Mouse (Mus musculus) heart, postnatal 14 days (tissue): ENCODE results near the gene Sox2. TPM values are rescaled to one million over a fixed set of nuclear protein-coding genes. Genes with fewer than 3 reads are reported as not detected.

Source experiments
- DNase-seq, 2 experiments: peaks; one replicate each; pipeline ENCODE4 v3.0.0; 2021 to 2022
- intact Hi-C: fragments of 180-260 bp; cut with DNase I; formaldehyde crosslinking; loops from one replicate; pipeline ENCODE4 v1.15.1; 2025
- total RNA-seq, 2 experiments: library from RNA; stranded (reverse); gene quantifications; 2 replicates each; pipeline ENCODE4 v1.2.3; 2021

Sox2 gene
- total RNA-seq, 2 experiments from 2014 or later = 0.22 TPM; not detected in 1

DNA sequence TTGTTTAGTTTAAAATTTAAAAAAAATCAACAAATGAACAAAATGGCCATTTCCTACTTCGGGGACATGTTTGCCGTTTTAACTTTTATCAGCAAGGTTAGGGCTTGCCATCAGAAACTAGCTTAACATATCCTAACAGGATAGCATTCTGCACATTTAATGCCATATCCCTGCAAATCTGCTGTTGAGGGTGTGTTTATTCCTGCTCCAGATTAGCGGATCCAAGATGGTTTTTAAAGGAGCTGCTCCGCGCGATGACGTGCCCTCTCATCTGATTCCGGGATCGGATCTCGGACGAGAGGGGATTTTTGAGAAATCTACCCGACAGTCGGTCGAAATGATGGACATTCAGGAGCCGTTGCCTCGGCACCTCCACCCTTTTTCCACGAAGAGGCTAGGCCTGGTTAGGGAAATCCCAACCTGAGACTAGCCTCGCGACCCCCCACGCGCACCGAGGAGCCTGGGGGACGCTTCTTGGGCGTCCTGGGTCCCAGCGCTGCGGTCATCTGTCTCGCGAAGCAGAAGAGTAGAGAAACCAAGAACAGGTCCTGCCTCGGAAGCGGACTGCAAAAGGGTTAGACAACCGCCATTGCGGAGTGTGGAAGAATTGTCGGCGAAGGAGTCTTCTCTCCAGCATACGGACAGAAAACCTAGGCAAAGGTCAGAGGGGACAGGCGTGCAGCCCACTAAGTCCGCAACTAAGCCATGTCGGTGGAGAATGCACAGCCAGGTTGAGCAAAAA is 8.3 kb upstream of the Sox2 start:
- intact Hi-C loops = no loop called here
- no peak for DNase-seq

GRCm38 (mm10) chr3:34642498-34642941 is 7.7 kb upstream of the Sox2 start:
- intact Hi-C loops = no loop called here

DNA sequence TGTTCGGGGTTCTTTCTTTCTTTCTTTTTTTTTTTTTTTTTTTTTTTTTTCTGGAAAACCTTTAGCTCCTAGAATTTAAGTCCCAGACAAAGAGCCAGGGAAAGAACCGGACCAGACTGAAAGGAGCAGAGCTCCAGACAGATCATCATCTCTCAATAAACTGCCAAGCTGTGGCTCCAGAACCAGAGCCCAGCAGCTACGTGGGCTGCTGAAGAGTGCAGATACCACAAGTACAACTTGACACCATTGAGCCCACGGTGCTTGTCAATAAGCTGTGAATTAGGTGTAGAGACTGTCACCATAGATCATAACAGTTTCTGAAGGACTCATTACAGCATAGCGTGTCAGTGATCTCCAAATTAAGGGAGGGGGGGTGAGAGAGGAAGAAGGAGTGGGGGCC is 7.1 kb upstream of the Sox2 start:
- DNase-seq = no peak
- intact Hi-C loops = no loop called here

More at GRCm38 (mm10) chr3:34642498-34642941, 7.7 kb upstream of the Sox2 start:
- DNase-seq = no peak

DNA sequence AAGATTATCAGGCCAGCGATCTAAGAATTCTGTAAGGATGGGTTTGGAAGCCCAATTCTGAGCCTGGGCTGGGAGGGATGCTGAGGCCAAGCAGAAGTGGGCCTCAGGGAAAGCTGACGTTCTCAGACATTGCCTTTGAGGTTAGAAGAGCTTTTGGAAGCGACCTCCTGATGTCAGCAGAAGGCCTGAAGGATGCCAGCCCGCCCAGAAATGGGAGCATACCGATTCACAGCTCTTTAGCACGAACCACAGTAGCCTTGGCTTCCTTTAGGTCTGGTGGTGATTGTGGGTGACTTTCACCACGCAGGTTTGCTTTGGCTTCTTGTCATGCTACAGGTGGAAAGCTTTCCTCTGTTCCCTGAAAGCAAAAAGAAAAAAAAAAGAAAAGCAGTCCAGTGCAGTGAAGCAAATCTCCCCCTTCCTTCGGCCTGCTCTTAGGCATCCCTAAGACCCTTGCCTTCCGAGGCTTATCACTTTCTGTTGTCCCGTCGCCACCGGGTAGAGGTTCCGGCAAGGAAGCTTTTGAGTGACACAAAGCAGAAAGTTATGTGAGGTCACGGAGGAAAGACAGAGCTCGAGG is 6.6 kb upstream of the Sox2 start:
- DNase-seq = no peak
- intact Hi-C loops = no loop called here

- DNase-seq = no peak
- intact Hi-C loops = loop anchor here (2.0 kb wide), 1 partner anchor 837 kb away; no protein-coding TSS in a partner anchor
Measured at GRCm38 (mm10) chr3:34646169-34646568, 4.0 kb upstream of the Sox2 start.

DNA sequence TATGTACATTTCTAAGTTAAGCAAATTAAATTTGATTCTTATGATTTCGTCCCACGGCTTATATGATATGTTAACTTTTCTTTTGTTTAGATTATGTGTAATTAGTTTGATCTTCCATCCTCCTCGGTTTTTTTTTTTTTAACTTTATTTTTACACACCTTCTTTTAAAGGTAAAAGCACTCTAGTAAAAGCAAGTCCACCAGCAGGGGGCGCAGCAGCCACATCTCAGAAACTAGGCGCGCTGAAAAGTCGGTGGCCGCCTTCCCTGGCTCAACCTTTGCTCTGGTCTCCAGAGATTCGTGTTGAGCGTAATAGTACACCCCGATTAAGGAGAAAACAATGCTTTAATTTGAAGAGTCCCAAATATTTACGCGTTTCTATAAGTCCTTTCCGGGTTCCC is 2.5 kb upstream of the Sox2 start:
- intact Hi-C loops = loop anchor here (1.0 to 2.0 kb wide), 3 partner anchors 456 to 835 kb away; no protein-coding TSS in a partner anchor
- peak; percentile 78 to 86 for DNase-seq

DNA sequence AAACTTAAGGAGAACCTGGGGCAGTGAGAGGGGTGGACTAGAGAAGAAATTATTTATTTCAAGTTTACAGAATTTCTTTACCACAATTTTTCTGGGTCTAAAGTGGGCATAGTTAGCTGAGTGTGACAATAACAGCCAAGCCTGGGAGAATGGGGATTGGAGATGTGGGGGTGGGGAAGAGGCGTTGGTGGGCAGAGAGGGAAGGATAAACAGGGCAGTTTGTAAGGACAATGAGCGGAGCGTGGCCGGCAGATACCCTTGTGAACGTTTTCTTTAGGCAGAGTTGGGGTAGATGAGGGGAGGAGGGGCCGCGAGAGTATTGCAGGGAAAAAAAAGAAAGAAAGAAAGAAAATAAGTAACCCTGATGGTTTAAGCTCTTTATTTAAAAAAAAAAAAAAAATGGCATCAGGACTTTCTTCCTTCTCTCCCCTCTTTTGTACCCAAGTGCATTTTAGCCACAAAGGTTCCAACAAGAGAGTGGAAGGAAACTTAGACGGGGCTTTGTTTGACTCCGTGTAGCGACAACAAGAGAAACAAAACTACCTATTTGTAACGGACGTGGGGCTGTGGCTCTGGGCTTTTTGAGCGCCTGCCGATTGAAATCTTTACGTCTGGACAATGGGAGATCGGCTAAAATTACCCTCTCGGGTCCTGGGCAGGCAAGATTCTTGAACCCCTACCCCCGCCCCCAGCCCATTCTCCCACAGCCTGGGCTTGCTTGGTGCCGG is 1.9 kb upstream of the Sox2 start:
- intact Hi-C loops = loop anchor here (2.0 kb wide), 1 partner anchor 675 kb away; no protein-coding TSS in a partner anchor
- no peak for DNase-seq

DNA sequence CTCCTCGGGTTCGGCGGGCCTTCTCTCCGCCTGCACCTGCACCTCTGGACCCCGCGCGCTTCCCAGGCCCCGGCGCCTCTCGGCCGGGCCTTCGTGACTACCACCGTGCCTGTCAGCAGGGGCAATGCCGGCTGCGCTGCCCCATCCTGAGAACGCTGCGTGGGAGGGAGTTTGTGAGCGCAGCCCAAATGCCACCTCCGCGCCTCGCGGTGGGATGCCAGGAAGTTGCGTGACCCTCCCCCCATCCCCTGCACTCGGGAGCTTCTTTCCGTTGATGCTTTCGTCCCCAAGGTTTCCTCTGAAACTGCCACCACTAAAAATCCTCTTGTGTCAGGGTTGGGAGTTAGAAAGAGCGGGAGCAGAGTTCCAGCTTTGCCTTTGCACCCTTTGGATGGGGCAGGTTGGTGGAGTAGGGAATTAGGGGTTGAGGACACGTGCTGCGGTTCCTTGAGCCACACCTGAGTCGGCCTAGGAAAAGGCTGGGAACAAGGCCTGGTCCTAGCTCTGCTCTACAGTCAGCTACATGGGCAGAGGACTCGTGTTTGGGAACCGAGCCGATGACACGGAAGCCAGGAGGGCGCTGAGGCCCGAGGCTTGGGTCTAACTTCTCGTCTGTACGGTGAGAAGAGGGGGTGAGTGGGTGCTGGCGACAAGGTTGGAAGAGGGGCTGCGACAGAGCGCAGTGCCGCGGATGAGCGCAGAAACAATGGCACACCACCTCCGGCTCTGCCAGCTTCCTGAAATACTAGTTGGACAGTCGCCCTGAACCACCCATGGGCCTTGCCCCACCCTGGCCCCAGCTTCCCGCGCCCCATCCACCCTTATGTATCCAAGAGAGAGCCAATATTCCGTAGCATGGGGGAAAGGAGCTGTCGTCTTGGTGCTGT is 1.1 kb upstream of the Sox2 start:
- DNase-seq = no peak
- intact Hi-C loops = loop anchor here (2.0 kb wide), 1 partner anchor 674 kb away; no protein-coding TSS in a partner anchor

DNA sequence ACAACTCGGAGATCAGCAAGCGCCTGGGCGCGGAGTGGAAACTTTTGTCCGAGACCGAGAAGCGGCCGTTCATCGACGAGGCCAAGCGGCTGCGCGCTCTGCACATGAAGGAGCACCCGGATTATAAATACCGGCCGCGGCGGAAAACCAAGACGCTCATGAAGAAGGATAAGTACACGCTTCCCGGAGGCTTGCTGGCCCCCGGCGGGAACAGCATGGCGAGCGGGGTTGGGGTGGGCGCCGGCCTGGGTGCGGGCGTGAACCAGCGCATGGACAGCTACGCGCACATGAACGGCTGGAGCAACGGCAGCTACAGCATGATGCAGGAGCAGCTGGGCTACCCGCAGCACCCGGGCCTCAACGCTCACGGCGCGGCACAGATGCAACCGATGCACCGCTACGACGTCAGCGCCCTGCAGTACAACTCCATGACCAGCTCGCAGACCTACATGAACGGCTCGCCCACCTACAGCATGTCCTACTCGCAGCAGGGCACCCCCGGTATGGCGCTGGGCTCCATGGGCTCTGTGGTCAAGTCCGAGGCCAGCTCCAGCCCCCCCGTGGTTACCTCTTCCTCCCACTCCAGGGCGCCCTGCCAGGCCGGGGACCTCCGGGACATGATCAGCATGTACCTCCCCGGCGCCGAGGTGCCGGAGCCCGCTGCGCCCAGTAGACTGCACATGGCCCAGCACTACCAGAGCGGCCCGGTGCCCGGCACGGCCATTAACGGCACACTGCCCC is 586 bp downstream of the Sox2 start:
- intact Hi-C loops = no loop called here

DNA sequence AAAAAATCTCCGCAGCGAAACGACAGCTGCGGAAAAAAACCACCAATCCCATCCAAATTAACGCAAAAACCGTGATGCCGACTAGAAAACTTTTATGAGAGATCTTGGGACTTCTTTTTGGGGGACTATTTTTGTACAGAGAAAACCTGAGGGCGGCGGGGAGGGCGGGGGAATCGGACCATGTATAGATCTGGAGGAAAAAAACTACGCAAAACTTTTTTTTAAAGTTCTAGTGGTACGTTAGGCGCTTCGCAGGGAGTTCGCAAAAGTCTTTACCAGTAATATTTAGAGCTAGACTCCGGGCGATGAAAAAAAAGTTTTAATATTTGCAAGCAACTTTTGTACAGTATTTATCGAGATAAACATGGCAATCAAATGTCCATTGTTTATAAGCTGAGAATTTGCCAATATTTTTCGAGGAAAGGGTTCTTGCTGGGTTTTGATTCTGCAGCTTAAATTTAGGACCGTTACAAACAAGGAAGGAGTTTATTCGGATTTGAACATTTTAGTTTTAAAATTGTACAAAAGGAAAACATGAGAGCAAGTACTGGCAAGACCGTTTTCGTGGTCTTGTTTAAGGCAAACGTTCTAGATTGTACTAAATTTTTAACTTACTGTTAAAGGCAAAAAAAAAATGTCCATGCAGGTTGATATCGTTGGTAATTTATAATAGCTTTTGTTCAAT is 1.4 kb downstream of the Sox2 start:
- intact Hi-C loops = no loop called here
- DNase-seq = no peak

More for the DNA sequence above, 586 bp downstream of the Sox2 start:
- peak in 1 of 2 experiments; percentile 23 for DNase-seq

DNA sequence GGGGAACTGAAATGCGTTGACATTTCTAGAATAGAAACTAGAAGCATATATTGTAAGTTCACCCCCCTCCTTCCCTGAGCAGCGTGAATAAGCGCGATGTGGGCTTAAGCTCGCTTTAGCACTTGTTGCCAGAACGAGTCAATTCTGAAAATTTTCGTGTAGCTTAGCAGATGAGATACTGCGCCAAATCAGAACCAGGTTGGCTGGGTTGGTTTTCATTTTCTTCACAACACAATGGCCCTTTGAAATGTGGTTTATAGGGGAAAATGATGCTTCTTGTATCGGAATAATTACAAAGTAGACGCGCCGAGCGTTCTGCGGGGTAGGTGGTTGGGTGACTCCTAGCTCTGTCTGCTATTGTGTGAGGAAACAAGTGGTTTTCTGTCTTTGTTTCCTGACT is 2.4 kb downstream of the Sox2 start:
- intact Hi-C loops = no loop called here
- DNase-seq = no peak

DNA sequence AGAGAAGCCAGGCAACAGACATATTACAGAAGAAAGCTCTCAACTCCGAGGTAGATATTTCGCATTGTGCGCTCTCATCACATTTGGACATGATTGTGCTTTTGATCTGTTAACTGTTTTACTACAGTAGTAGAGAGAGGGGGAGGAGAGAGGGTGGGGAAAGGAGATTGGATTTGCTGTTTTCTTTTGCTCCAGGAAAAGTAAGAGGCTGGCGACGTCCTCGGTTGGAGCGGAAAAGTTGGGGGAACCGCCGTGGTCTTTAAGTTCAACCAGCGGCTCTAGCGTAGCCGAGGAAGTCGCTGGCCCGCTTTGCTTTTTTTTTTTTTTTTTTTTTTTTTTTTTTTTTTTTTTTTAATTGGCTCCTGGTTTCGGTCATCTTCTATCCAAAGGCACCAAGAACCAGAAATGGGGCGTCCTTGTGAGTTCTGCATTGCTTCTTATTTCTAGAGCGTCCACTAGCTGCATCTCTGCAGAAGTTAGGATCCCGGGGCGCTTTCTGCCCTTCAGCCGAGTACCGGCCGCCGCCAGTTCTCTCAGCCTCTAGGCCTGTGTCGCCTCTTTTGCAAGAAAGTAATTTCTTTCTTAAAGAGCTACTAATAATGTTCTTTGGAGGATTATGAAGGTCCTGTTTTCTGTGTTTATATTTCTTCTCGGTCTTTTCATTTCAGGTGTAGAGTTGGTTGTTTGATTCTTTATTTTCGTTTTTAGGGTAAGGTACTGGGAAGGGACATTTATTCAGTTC is 3.2 kb downstream of the Sox2 start:
- intact Hi-C loops = no loop called here
- no peak for DNase-seq

GRCm38 (mm10) chr3:34653977-34654500 is 3.8 kb downstream of the Sox2 start:
- DNase-seq = no peak
- intact Hi-C loops = no loop called here

GRCm38 (mm10) chr3:34654781-34655180 is 4.6 kb downstream of the Sox2 start:
- no peak for DNase-seq
- intact Hi-C loops = no loop called here

- intact Hi-C loops = no loop called here
Measured at GRCm38 (mm10) chr3:34655311-34656075, 5.3 kb downstream of the Sox2 start.

DNA sequence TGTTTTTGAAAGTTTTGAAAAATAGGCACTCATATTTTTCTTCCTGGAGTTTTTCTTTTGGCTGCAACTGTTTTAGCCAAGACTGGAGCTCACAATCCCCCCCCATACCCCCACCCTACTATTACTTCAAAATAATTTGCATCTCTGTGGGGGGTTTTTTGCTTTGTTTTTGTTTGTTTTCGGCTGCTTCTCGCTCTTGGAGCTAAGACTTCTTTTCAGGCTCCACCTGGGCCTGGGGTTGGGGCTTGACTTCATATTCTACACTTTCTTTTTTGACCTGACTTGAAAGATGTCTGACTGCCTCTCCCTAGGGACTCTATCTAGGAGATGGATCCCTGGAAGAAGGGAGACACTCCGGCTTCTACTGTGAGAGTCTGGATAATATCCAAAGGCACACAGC is 5.9 kb downstream of the Sox2 start:
- intact Hi-C loops = no loop called here
- DNase-seq = no peak

More at GRCm38 (mm10) chr3:34655311-34656075, 5.3 kb downstream of the Sox2 start:
- no peak for DNase-seq
